Mouse (Mus musculus) left cerebral cortex, adult 2 months (tissue): ENCODE results near the gene Dnajc15. TPM values are rescaled to one million over a fixed set of nuclear protein-coding genes. Genes with fewer than 3 reads are reported as not detected.
"Not testable (repeated sequence)": the region's sequence is repeated elsewhere in the genome, so short reads cannot be mapped to it uniquely, and the experiment has no call there.

Experiments used
- DNase-seq, 2 experiments: peaks; one replicate each; pipeline ENCODE4 v3.0.0; 2021 to 2022; ENCODE audit warnings: low spot score in 2 of 2, mixed read lengths in 1 of 2; ENCODE audit errors: extremely low spot score in 1 of 2
- H3K27ac ChIP-seq: fragments of 200-600 bp; 2 replicates; pipeline ENCODE4 v1.8.1; 2022
- H3K4me3 ChIP-seq: fragments of 200-600 bp; 2 replicates; pipeline ENCODE4 v1.8.1; 2022
- CTCF ChIP-seq: fragments of 200-600 bp; IDR thresholded peaks from 2 replicates; pipeline ENCODE4 v1.8.1; 2022; ENCODE audit warnings: antibody characterized with exemption, mild to moderate bottlenecking, moderate library complexity
- intact Hi-C: fragments of 180-260 bp; cut with DNase I; formaldehyde crosslinking; loops from one replicate; pipeline ENCODE4 v1.15.1; 2025
- total RNA-seq, 2 experiments: library from RNA; stranded (reverse); gene quantifications; 2 replicates each; pipeline ENCODE4 v1.2.3; 2021

Dnajc15 gene
- total RNA-seq, 2 experiments from 2014 or later: 66.7 to 72.8 TPM

GRCm38 (mm10) chr14:77886376-77886775 lies 11.5 kb upstream of the Dnajc15 start:
- DNase-seq: no peak
- intact Hi-C loops: no loop called here
- H3K4me3 ChIP-seq: no peak overlapping the region
- no peak overlapping the region for H3K27ac ChIP-seq
- TF ChIP-seq CTCF: no peak

GRCm38 (mm10) chr14:77882669-77883068 lies 7.7 kb upstream of the Dnajc15 start:
- no peak for TF ChIP-seq CTCF
- H3K27ac ChIP-seq: no peak overlapping the region
- no peak overlapping the region for H3K4me3 ChIP-seq
- no peak for DNase-seq
- intact Hi-C loops: no loop called here

GRCm38 (mm10) chr14:77881998-77882397 lies 7.1 kb upstream of the Dnajc15 start:
- intact Hi-C loops: no loop called here
- TF ChIP-seq CTCF: no peak

GRCm38 (mm10) chr14:77877876-77878275 lies 3.0 kb upstream of the Dnajc15 start:
- H3K4me3 ChIP-seq, H3K27ac ChIP-seq, DNase-seq, intact Hi-C loops: not testable (repeated sequence)

More at GRCm38 (mm10) chr14:77881998-77882397, 7.1 kb upstream of the Dnajc15 start:
- DNase-seq: no peak
- H3K4me3 ChIP-seq: no peak overlapping the region
- H3K27ac ChIP-seq: no peak overlapping the region

- intact Hi-C loops: no loop called here
- Histone ChIP-seq H3K27ac (no peak overlapping the region), H3K4me3 (no peak overlapping the region)
- DNase-seq: no peak
- TF ChIP-seq CTCF: no peak
Observed at GRCm38 (mm10) chr14:77876199-77876598, 1.3 kb upstream of the Dnajc15 start.

GRCm38 (mm10) chr14:77871380-77871975 lies 3.4 kb downstream of the Dnajc15 start:
- no peak overlapping the region for H3K4me3 ChIP-seq
- no peak for DNase-seq
- intact Hi-C loops: no loop called here
- TF ChIP-seq CTCF: no peak
- no peak overlapping the region for H3K27ac ChIP-seq

GRCm38 (mm10) chr14:77870926-77871325 lies 4.0 kb downstream of the Dnajc15 start:
- TF ChIP-seq CTCF: no peak
- intact Hi-C loops: no loop called here
- no peak for DNase-seq
- Histone ChIP-seq H3K4me3 (no peak overlapping the region), H3K27ac (no peak overlapping the region)

- intact Hi-C loops: no loop called here
- TF ChIP-seq CTCF: no peak
- Histone ChIP-seq H3K4me3 (no peak overlapping the region), H3K27ac (no peak overlapping the region)
- DNase-seq: no peak
Observed at GRCm38 (mm10) chr14:77867601-77868000, 7.3 kb downstream of the Dnajc15 start.

GRCm38 (mm10) chr14:77864510-77864909 lies 10.4 kb downstream of the Dnajc15 start:
- Histone ChIP-seq H3K4me3 (no peak overlapping the region), H3K27ac (no peak overlapping the region)
- no peak for TF ChIP-seq CTCF
- intact Hi-C loops: no loop called here
- DNase-seq: no peak

GRCm38 (mm10) chr14:77864051-77864450 lies 10.9 kb downstream of the Dnajc15 start:
- Histone ChIP-seq H3K4me3 (no peak overlapping the region), H3K27ac (no peak overlapping the region)
- no peak for DNase-seq
- intact Hi-C loops: no loop called here
- TF ChIP-seq CTCF: no peak

- Histone ChIP-seq H3K4me3 (no peak overlapping the region), H3K27ac (no peak overlapping the region)
- no peak for DNase-seq
- intact Hi-C loops: no loop called here
- TF ChIP-seq CTCF: no peak
Observed at GRCm38 (mm10) chr14:77860841-77861560, 13.9 kb downstream of the Dnajc15 start.

GRCm38 (mm10) chr14:77859894-77860293 lies 15.0 kb downstream of the Dnajc15 start:
- H3K4me3 ChIP-seq: no peak overlapping the region
- DNase-seq: no peak
- no peak for TF ChIP-seq CTCF
- intact Hi-C loops: no loop called here
- H3K27ac ChIP-seq: no peak overlapping the region

- no peak for TF ChIP-seq CTCF
- no peak for DNase-seq
- Histone ChIP-seq H3K27ac (no peak overlapping the region), H3K4me3 (no peak overlapping the region)
- intact Hi-C loops: no loop called here
Observed at GRCm38 (mm10) chr14:77853951-77854350, 21.0 kb downstream of the Dnajc15 start.
